29 mouse cellular contexts compared by ENCODE assay signal in the genomic region with DNA sequence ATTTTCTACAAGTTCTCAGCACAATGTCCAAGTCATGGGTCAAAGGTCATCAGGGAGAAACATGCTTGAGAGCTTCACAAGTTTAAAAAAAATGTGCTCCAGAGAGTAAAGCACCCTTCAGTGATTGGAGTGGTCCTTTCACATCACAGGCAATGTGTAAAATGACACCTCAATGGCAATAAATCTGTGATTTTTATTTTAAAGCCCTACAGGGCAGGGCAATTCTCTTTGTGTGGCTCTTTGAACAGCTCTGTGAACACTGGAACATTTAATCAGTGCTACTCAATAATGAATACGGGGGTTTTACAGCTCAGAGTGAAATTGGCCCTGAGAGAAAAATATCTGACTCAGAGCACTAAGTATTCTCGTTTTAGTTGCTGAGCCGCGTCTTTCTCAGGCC.
A peak's percentile ranks its signal among the peaks of the same experiment; 100 is the strongest.
DNase-seq lines count a peak whose midpoint lies in the region; ATAC-seq and TF ChIP-seq lines count a peak whose summit lies in the region.
"Had no signal": no experiment of that assay in that cellular context is flagged by ENCODE, and none has a peak within 500 bp of the region (broad histone marks: within the 10 kb centered on the region; RNA-seq: fewer than 3 reads in every experiment).

No protein-coding gene starts in this region.

- no peaks in the 10 kb centered on the region for H3K9me3 ChIP-seq in kidney, postnatal 0 days (replicated peaks; ENCODE audit: low read length)
- H3K9me3 ChIP-seq in neural tube, embryonic 14.5 days (ENCODE audit: control insufficient read depth, low read length): no peaks in the 10 kb centered on the region
- no peaks in the 10 kb centered on the region for H3K9me3 ChIP-seq in hindbrain, embryonic 12.5 days (replicated peaks)
- H3K9me3 ChIP-seq: embryonic facial prominence, embryonic 13.5 days; forebrain, embryonic 10.5 days; forebrain, embryonic 15.5 days; heart, embryonic 12.5 days; limb, embryonic 10.5 days; limb, embryonic 15.5 days; liver, embryonic 13.5 days; midbrain, embryonic 13.5 days had no signal

- no peak for TF ChIP-seq CTCF in kidney, postnatal 0 days (IDR thresholded peaks at IDR 0.05; ENCODE audit: low read depth)

- 20% methylated on average over 4 of the region's 4 CpGs for WGBS in kidney, postnatal 0 days
- WGBS in neural tube, embryonic 14.5 days: 27% methylated on average over 4 of the region's 4 CpGs
- 80% methylated on average over 4 of the region's 4 CpGs for WGBS in hindbrain, embryonic 12.5 days

- peak; percentile 11 for DNase-seq in embryo, embryonic 10 days (ENCODE audit: low spot score)
- no peak for DNase-seq in embryo, embryonic 9.5 days (ENCODE audit: extremely low spot score)
- DNase-seq in kidney, postnatal 0 days (ENCODE audit: low spot score): peak; percentile 50
- no peak for DNase-seq in kidney, adult 11 months
- no peak for DNase-seq in neural tube, embryonic 10.5 days (ENCODE audit: extremely low spot score, low spot score)
- DNase-seq: adrenal gland, adult 2 months; adrenal gland, postnatal 36 days; cerebellum, adult 2 months; cerebellum, postnatal 14 days; gastrocnemius, adult 2 months; heart, adult 2 months; heart, postnatal 4 days; layer of hippocampus, adult 9-11 months; liver, embryonic 13.5 days; spleen, adult 18-20 months; thymus, postnatal 14 days had no signal

- no peaks in the 10 kb centered on the region for H3K27me3 ChIP-seq in kidney, postnatal 0 days (ENCODE audit: insufficient read depth, low read length)
- H3K27me3 ChIP-seq in neural tube, embryonic 14.5 days (ENCODE audit: control insufficient read depth, insufficient read depth, low read length): no peaks in the 10 kb centered on the region
- H3K27me3 ChIP-seq in hindbrain, embryonic 12.5 days: no peaks in the 10 kb centered on the region
- H3K27me3 ChIP-seq: CH12.LX; embryonic facial prominence, embryonic 13.5 days; forebrain, embryonic 15.5 days; heart, embryonic 12.5 days; limb, embryonic 15.5 days; liver, embryonic 13.5 days; midbrain, embryonic 13.5 days had no signal

- no peaks in the 10 kb centered on the region for H3K4me1 ChIP-seq in kidney, postnatal 0 days (replicated peaks; ENCODE audit: insufficient read depth, low read length)
- no peaks in the 10 kb centered on the region for H3K4me1 ChIP-seq in neural tube, embryonic 14.5 days (ENCODE audit: control insufficient read depth, insufficient read depth, low read length)
- no peaks in the 10 kb centered on the region for H3K4me1 ChIP-seq in hindbrain, embryonic 12.5 days
- H3K4me1 ChIP-seq: embryonic facial prominence, embryonic 13.5 days; forebrain, embryonic 10.5 days; forebrain, embryonic 15.5 days; heart, embryonic 12.5 days; limb, embryonic 15.5 days; liver, embryonic 13.5 days; midbrain, embryonic 13.5 days had no signal

- no peak overlapping the region for H3K4me2 ChIP-seq in kidney, postnatal 0 days (ENCODE audit: low read length)
- H3K4me2 ChIP-seq in neural tube, embryonic 14.5 days (ENCODE audit: low read depth, low read length): no peak overlapping the region
- H3K4me2 ChIP-seq in hindbrain, embryonic 12.5 days (replicated peaks): no peak overlapping the region
- H3K4me2 ChIP-seq: embryonic facial prominence, embryonic 13.5 days; forebrain, embryonic 15.5 days; heart, embryonic 12.5 days; hindbrain, embryonic 14.5 days; limb, embryonic 15.5 days; liver, embryonic 13.5 days; midbrain, embryonic 13.5 days had no signal

- H3K36me3 ChIP-seq in kidney, postnatal 0 days (ENCODE audit: insufficient read depth, low read length): no peaks in the 10 kb centered on the region
- H3K36me3 ChIP-seq in neural tube, embryonic 14.5 days (ENCODE audit: control insufficient read depth, insufficient read depth, low read length): no peaks in the 10 kb centered on the region
- no peaks in the 10 kb centered on the region for H3K36me3 ChIP-seq in hindbrain, embryonic 12.5 days
- H3K36me3 ChIP-seq: embryonic facial prominence, embryonic 13.5 days; forebrain, embryonic 10.5 days; forebrain, embryonic 15.5 days; heart, embryonic 12.5 days; limb, embryonic 10.5 days; limb, embryonic 15.5 days; liver, embryonic 13.5 days; midbrain, embryonic 13.5 days had no signal

- ATAC-seq in kidney, postnatal 0 days (replicated peaks; ENCODE audit: low FRiP score, low read depth): peak; percentile 52; the same call in 1 of the 2 replicates
- ATAC-seq in neural tube, embryonic 14.5 days (ENCODE audit: low read depth): peak; percentile 44; the same call in 1 of the 2 replicates
- ATAC-seq in hindbrain, embryonic 12.5 days (ENCODE audit: low FRiP score): no peak
- ATAC-seq: activated CD4-positive, CD25-positive, alpha-beta regulatory T cell, adult 4 months; forebrain, embryonic 15.5 days; intestine, postnatal 0 days; midbrain, embryonic 13.5 days had no signal

- H3K9ac ChIP-seq in kidney, postnatal 0 days (ENCODE audit: low read depth, low read length): no peak overlapping the region
- no peak overlapping the region for H3K9ac ChIP-seq in neural tube, embryonic 14.5 days (replicated peaks; ENCODE audit: low read depth, low read length)
- no peak overlapping the region for H3K9ac ChIP-seq in hindbrain, embryonic 12.5 days
- H3K9ac ChIP-seq: embryonic facial prominence, embryonic 13.5 days; forebrain, embryonic 15.5 days; heart, embryonic 12.5 days; hindbrain, embryonic 14.5 days; limb, embryonic 15.5 days; liver, embryonic 13.5 days; midbrain, embryonic 13.5 days had no signal

- no peak overlapping the region for H3K4me3 ChIP-seq in kidney, postnatal 0 days (replicated peaks; ENCODE audit: low read depth, low read length)
- no peak overlapping the region for H3K4me3 ChIP-seq in neural tube, embryonic 14.5 days (ENCODE audit: low read depth, low read length)
- no peak overlapping the region for H3K4me3 ChIP-seq in hindbrain, embryonic 12.5 days
- H3K4me3 ChIP-seq: embryonic facial prominence, embryonic 13.5 days; forebrain, embryonic 10.5 days; forebrain, embryonic 15.5 days; gastrocnemius, adult 2 months; heart, adult 2 months; heart, embryonic 12.5 days; limb, embryonic 10.5 days; limb, embryonic 15.5 days; liver, embryonic 13.5 days; midbrain, embryonic 13.5 days had no signal

- no peak overlapping the region for H3K27ac ChIP-seq in kidney, postnatal 0 days
- H3K27ac ChIP-seq in neural tube, embryonic 14.5 days (ENCODE audit: low read depth, low read length): no peak overlapping the region
- H3K27ac ChIP-seq in hindbrain, embryonic 12.5 days: no peak overlapping the region
- H3K27ac ChIP-seq: embryonic facial prominence, embryonic 13.5 days; forebrain, embryonic 10.5 days; forebrain, embryonic 15.5 days; gastrocnemius, adult 2 months; heart, adult 2 months; hindbrain, embryonic 14.5 days; limb, embryonic 10.5 days; limb, embryonic 15.5 days; liver, embryonic 13.5 days; midbrain, embryonic 13.5 days had no signal

Comparison
In these comparisons a context has a peak if more than half of its experiments do, and no peak if none do; other contexts are left out.
1. DNase-seq: peak in embryo, embryonic 10 days (single experiment) and kidney, postnatal 0 days (single experiment); none in embryo, embryonic 9.5 days (single experiment), kidney, adult 11 months (single experiment) and neural tube, embryonic 10.5 days (single experiment).